Mouse (Mus musculus) T-helper 17 cell (primary cell): ENCODE results near the gene Zcchc13.
"Not testable (repeated sequence)": the region's sequence is repeated elsewhere in the genome, so short reads cannot be mapped to it uniquely, and the experiment has no call there.

ENCODE experiments used
- in situ Hi-C, 2 experiments: fragments of 300-600 bp; cut with MboI, MseI; formaldehyde crosslinking; loops; 1 replicate in 1 of 2; 2 replicates in 1 of 2; pipeline ENCODE4 v1.15.1; 2025; ENCODE audit warnings: high pct_unique_total_duplicates in 2 of 2

Gene Zcchc13

GRCm38 (mm10) chrX:103638566-103638965 is 8.2 kb downstream of the Zcchc13 start:
- in situ Hi-C loops, result loop anchor here in 1 of 2 experiments (10.0 kb wide), 1 partner anchor 296 kb away; no protein-coding TSS in a partner anchor

DNA sequence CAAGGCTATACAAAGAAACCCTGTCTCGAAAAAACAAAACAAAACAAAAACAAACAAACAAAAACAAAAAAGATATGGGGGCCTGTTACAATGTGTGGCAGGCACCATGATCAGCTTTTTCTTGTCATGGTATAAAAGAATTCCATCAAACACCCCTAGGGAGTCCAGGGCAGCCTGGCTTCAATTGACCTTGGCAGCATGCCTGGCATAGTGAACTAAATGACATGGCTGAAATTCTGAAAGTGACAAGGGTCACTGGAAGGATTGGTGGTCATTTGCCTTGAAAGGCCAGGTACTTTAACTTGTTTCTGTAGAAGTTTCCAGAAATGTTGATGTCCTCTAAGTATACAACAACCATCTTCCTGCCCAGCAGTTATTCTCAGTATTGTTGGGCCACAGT is 13.9 kb downstream of the Zcchc13 start:
- in situ Hi-C loops, result loop anchor here in 1 of 2 experiments (5.0 kb wide), 1 partner anchor 47 kb away; no protein-coding TSS in a partner anchor

DNA sequence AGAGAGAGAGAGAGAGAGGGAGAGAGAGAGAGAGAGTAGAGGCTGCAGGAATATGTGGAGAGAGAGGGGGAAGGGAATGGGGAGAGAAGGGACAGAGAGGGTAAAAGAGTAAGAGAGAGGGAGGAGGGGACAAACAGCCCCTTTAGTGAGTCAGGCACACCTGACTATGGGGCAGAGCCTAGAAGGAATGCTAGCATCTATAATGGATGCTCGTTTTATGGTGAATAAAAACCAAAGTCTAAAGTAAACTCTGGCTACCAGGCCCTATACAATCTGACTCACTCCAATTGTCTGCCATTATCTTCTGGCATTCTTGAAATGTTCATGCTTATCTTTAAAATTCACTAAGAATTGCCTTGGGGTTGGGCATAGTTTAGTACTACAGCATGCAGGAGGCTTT is 21.7 kb downstream of the Zcchc13 start:
- in situ Hi-C loops, result loop anchor here in 1 of 2 experiments (10.0 kb wide), 1 partner anchor 1637 kb away; no protein-coding TSS in a partner anchor

DNA sequence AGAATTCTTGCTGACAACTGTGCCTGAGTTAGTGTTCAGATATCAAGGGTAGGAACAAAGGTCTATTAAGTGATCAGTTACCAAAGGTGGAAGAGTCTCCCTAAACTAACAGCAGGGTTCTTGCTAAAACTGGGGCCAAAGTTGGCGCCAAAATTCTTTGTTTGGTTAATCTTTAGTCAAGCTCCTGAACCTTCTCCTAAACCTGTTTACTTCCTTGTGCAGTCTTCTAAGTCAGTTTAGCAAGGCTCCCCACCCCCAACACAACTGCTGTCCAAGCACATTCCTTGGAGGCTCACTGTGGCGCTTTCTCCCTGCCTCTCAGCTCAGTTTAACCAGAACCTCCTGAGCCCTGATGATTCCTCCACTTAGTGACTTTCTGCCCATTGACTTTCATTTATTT is 22.6 kb downstream of the Zcchc13 start:
- in situ Hi-C loops, result loop anchor here in 1 of 2 experiments (10.0 kb wide), 1 partner anchor 1638 kb away; no protein-coding TSS in a partner anchor

DNA sequence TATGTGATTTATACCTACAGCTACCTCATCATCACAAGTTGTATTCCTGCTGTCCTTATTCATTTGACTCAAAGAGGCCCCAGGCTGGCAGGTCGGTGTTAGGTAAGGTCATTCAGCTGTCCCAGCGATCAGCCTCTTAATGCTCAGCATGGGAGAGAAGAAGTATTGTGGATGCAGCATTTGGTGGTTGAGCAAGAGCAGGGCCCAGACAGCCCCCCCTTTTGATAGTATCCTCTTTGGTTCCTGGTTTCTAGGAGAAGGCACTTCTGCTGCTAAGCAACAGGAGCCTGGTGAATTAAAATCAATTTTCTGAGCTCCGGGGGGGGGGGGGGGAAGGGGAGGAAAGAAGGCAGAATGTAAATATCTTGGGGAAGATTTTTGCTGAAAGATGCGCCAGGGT is 28.6 kb downstream of the Zcchc13 start:
- in situ Hi-C loops, result loop anchor here (5.0 to 10.0 kb wide), 2 partner anchors 83 to 1644 kb away; no protein-coding TSS in a partner anchor

DNA sequence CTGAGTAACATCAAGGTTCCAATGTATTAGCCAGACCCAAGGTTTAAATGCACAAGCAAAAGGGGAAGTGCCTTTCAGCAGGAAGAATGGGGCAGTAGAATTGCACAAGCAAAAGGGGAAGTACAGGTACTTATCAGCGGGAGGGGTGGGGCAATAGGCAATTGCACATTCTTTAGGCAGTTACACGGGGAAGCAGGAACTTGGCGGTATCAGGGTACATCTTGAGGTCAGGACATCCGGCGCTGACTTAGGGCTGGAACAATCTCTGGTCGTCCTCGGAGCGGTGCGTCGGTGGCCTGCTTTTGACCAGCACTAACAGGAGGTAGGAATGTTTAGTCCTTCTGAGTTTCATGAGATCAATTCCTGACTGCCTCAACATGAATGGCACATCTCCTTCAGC is 34.1 kb downstream of the Zcchc13 start:
- in situ Hi-C loops, result not testable (repeated sequence)

GRCm38 (mm10) chrX:103670245-103670644 is 39.9 kb downstream of the Zcchc13 start:
- in situ Hi-C loops, result no loop called here

DNA sequence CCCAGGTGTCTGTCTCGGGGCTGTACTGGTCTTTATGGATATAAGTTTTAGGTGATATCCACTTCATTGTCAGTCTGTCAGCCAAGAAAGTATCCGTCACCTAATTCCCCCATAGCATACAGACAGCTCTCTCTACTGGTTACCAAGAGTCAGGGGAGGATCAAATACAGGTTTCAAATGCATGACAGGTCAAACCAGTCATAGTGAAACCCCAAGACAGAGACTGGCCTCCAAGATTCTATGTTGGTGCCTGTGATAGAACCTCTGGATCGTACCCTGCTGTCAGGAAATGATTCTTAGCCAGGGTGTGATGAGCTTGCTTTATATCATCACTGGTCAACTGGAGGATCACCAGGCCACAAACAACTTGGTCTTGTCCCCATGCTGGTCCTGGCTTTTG is 43.4 kb downstream of the Zcchc13 start:
- in situ Hi-C loops, result no loop called here

- in situ Hi-C loops, result no loop called here
Measured at GRCm38 (mm10) chrX:103674674-103675073, 44.3 kb downstream of the Zcchc13 start.
